In the genomic region with DNA sequence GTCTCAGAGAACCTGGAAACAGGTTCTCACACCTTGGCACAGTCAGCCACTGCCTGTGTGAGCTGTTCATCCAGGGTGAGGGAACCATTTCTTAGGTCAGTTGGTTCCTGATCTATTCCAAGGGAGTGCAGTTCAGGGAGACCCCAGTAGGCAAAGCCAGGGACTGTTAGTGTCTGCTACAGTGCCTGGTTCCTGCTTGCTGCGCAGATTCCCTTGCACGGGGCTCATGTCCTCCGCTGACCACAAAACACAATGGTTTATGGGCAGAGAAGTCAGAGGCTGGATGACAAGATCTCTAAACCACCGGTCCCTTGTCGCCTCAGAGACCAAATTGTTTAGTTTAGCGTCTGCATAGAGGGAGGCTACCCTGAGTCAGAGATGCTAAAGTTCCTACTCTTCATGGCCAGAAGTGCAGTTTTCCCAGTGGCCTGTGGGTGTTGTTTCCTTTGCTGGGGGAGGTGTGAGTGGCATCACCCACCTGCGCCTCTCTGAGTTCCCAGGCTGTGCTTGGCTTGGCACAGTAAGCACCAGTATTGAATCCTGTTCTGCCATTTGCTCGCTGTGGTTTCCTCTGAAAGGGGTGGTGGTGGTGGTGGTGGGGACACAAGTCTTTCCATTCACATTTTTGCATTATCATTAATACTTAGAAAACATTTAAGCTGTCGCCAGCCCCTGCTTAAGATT, we compare ENCODE assay signal across 15 mouse cellular contexts.
A peak's percentile ranks its signal among the peaks of the same experiment; 100 is the strongest.
DNase-seq lines count a peak whose midpoint lies in the region; ATAC-seq and TF ChIP-seq lines count a peak whose summit lies in the region.
"Had no signal": no experiment of that assay in that cellular context is flagged by ENCODE, and none has a peak within 500 bp of the region (broad histone marks: within the 10 kb centered on the region; RNA-seq: fewer than 3 reads in every experiment).

No protein-coding gene starts in this region.

- no peak overlapping the region for H3K4me2 ChIP-seq in forebrain, embryonic 14.5 days (ENCODE audit: low read length)
- H3K4me2 ChIP-seq in forebrain, postnatal 0 days (ENCODE audit: low read depth) = no peak overlapping the region
- no peak overlapping the region for H3K4me2 ChIP-seq in limb, embryonic 12.5 days
- H3K4me2 ChIP-seq: embryonic facial prominence, embryonic 15.5 days; heart, embryonic 13.5 days had no signal

- no peaks in the 10 kb centered on the region for H3K9me3 ChIP-seq in forebrain, embryonic 14.5 days (replicated peaks; ENCODE audit: control insufficient read depth, low read length)
- no peaks in the 10 kb centered on the region for H3K9me3 ChIP-seq in forebrain, postnatal 0 days (ENCODE audit: low read length)
- H3K9me3 ChIP-seq in limb, embryonic 12.5 days = no peaks in the 10 kb centered on the region; the same call in 1 of the 2 replicates
- peaks cover 4% of the 10 kb centered on the region; the same call in 1 of the 2 replicates for H3K9me3 ChIP-seq in limb, embryonic 10.5 days (replicated peaks)
- H3K9me3 ChIP-seq: embryonic facial prominence, embryonic 15.5 days; heart, embryonic 13.5 days had no signal

- peak overlapping the region; percentile 46; the same call in 1 of the 2 replicates for H3K27ac ChIP-seq in forebrain, embryonic 14.5 days (ENCODE audit: low read depth, low read length)
- no peak overlapping the region for H3K27ac ChIP-seq in forebrain, postnatal 0 days (ENCODE audit: low read depth, low read length)
- peak overlapping the region; percentile 80; the same call in 1 of the 2 replicates for H3K27ac ChIP-seq in limb, embryonic 12.5 days
- no peak overlapping the region for H3K27ac ChIP-seq in limb, embryonic 10.5 days
- H3K27ac ChIP-seq: left cerebral cortex, adult 2 months; limb, embryonic 13.5 days had no signal

- DNase-seq in forebrain, embryonic 14.5 days (ENCODE audit: low spot score) = no peak
- no peak for DNase-seq in forebrain, postnatal 0 days
- no peak for DNase-seq in limb, embryonic 10.5 days (ENCODE audit: low spot score)
- peak; percentile 24 for DNase-seq in 416B (ENCODE audit: low read depth)
- DNase-seq in adrenal gland, postnatal 36 days = no peak
- DNase-seq in Muller cell, postnatal 12 days (ENCODE audit: inconsistent ontology term) = no peak
- DNase-seq: cerebellum, postnatal 36 days; gastrocnemius, postnatal 36 days had no signal

- no peak for ATAC-seq in forebrain, embryonic 14.5 days
- no peak for ATAC-seq in forebrain, postnatal 0 days
- no peak for ATAC-seq in limb, embryonic 12.5 days (ENCODE audit: insufficient number of reproducible peaks, insufficient read depth, low FRiP score, low TSS enrichment, low read depth)
- peak; percentile 66 to 69 for ATAC-seq in hematopoietic stem cell, adult 5-6 weeks (replicated peaks in 1 of 2; ENCODE audit: insufficient read depth in 1 of 2, low FRiP score in 2 of 2, low TSS enrichment in 1 of 2, low read depth in 1 of 2, poor library complexity in 2 of 2, severe bottlenecking in 2 of 2)
- ATAC-seq: Patski had no signal

- H3K4me1 ChIP-seq in forebrain, embryonic 14.5 days (ENCODE audit: control insufficient read depth, insufficient read depth, low read length) = peaks cover 8% of the 10 kb centered on the region
- H3K4me1 ChIP-seq in forebrain, postnatal 0 days (ENCODE audit: insufficient read depth) = 0 out of 2 replicates have a peak, but pooled peaks cover 3% of the 10 kb centered on the region
- H3K4me1 ChIP-seq in limb, embryonic 12.5 days (replicated peaks) = peaks cover 17% of the 10 kb centered on the region
- H3K4me1 ChIP-seq in limb, embryonic 10.5 days = peaks cover 16% of the 10 kb centered on the region; the same call in 1 of the 2 replicates

- no peak overlapping the region for H3K4me3 ChIP-seq in forebrain, embryonic 14.5 days (ENCODE audit: low read depth, low read length)
- no peak overlapping the region for H3K4me3 ChIP-seq in forebrain, postnatal 0 days (ENCODE audit: low read depth, low read length)
- no peak overlapping the region for H3K4me3 ChIP-seq in limb, embryonic 12.5 days (replicated peaks)
- no peak overlapping the region for H3K4me3 ChIP-seq in limb, embryonic 10.5 days
- H3K4me3 ChIP-seq: embryonic facial prominence, embryonic 15.5 days; heart, embryonic 13.5 days; left cerebral cortex, adult 2 months; limb, embryonic 13.5 days had no signal

- WGBS in forebrain, embryonic 14.5 days = 86% methylated on average over 9 of the region's 9 CpGs
- WGBS in forebrain, postnatal 0 days = 81% methylated on average over 9 of the region's 9 CpGs
- 67% methylated on average over 9 of the region's 9 CpGs for WGBS in limb, embryonic 12.5 days
- 82% methylated on average over 9 of the region's 9 CpGs for WGBS in limb, embryonic 10.5 days

- no peak for TF ChIP-seq CTCF in forebrain, postnatal 0 days (IDR thresholded peaks at IDR 0.05; ENCODE audit: low read depth)

- no peaks in the 10 kb centered on the region for H3K36me3 ChIP-seq in forebrain, embryonic 14.5 days (ENCODE audit: control insufficient read depth, insufficient read depth, low read length)
- H3K36me3 ChIP-seq in forebrain, postnatal 0 days (ENCODE audit: insufficient read depth) = no peaks in the 10 kb centered on the region
- no peaks in the 10 kb centered on the region for H3K36me3 ChIP-seq in limb, embryonic 12.5 days
- H3K36me3 ChIP-seq in limb, embryonic 10.5 days = no peaks in the 10 kb centered on the region
- H3K36me3 ChIP-seq: embryonic facial prominence, embryonic 15.5 days; heart, embryonic 13.5 days; limb, embryonic 13.5 days had no signal

- H3K27me3 ChIP-seq in forebrain, embryonic 14.5 days (replicated peaks; ENCODE audit: control insufficient read depth, insufficient read depth, low read length) = no peaks in the 10 kb centered on the region
- no peaks in the 10 kb centered on the region for H3K27me3 ChIP-seq in forebrain, postnatal 0 days (ENCODE audit: insufficient read depth, low read length)
- H3K27me3 ChIP-seq in limb, embryonic 12.5 days = no peaks in the 10 kb centered on the region
- H3K27me3 ChIP-seq in limb, embryonic 10.5 days (ENCODE audit: low read depth, poor library complexity, severe bottlenecking) = no peaks in the 10 kb centered on the region
- H3K27me3 ChIP-seq: embryonic facial prominence, embryonic 15.5 days; heart, embryonic 13.5 days; limb, embryonic 13.5 days; Patski had no signal

- H3K9ac ChIP-seq in forebrain, embryonic 14.5 days (ENCODE audit: low read length) = no peak overlapping the region
- H3K9ac ChIP-seq in forebrain, postnatal 0 days = no peak overlapping the region
- H3K9ac ChIP-seq in limb, embryonic 12.5 days (replicated peaks) = no peak overlapping the region
- H3K9ac ChIP-seq: embryonic facial prominence, embryonic 15.5 days; limb, embryonic 13.5 days had no signal

Comparison
In these comparisons a context has a peak if more than half of its experiments do, and no peak if none do; other contexts are left out.
1. H3K27ac ChIP-seq: peak in forebrain, embryonic 14.5 days (single experiment) and limb, embryonic 12.5 days (single experiment); none in forebrain, postnatal 0 days (single experiment) and limb, embryonic 10.5 days (single experiment).
2. ATAC-seq: peak in hematopoietic stem cell, adult 5-6 weeks (2 of 2); none in forebrain, embryonic 14.5 days (single experiment), forebrain, postnatal 0 days (single experiment) and limb, embryonic 12.5 days (single experiment).